Mouse (Mus musculus) forebrain, embryonic 11.5 days (tissue): ENCODE data around the gene Kremen1. TPM values are rescaled to one million over a fixed set of nuclear protein-coding genes. Genes with fewer than 3 reads are reported as not detected.

Experiments used
- ATAC-seq: fragments of 200-750 bp; cut with Nextera tagmentation; replicated peaks from 2 replicates; pipeline ENCODE4 v1.8.0; 2017; ENCODE audit warnings: moderate TSS enrichment; ENCODE audit not compliant: low FRiP score
- DNase-seq: peaks from one replicate; pipeline ENCODE4 v3.0.0-alpha.2; 2017; ENCODE audit warnings: low spot score
- H3K27ac ChIP-seq: fragments of 300-500 bp; sonication (generic); 2 replicates; pipeline ENCODE4 v1.5.1; 2014; ENCODE audit warnings: low read depth, low read length
- H3K27me3 ChIP-seq: fragments of 300-500 bp; sonication (generic); 2 replicates; pipeline ENCODE4 v1.6.1; 2014; ENCODE audit warnings: mild to moderate bottlenecking, low read length, mixed read lengths; ENCODE audit not compliant: control insufficient read depth, insufficient read depth
- H3K36me3 ChIP-seq: fragments of 300-500 bp; sonication (generic); 2 replicates; pipeline ENCODE4 v1.6.1; 2014; ENCODE audit warnings: mild to moderate bottlenecking, low read length, moderate library complexity, mixed read lengths; ENCODE audit not compliant: control insufficient read depth, insufficient read depth
- H3K4me1 ChIP-seq: fragments of 300-500 bp; sonication (generic); replicated peaks from 2 replicates; pipeline ENCODE4 v1.6.1; 2014; ENCODE audit warnings: low read length, mixed read lengths; ENCODE audit not compliant: control insufficient read depth, insufficient read depth
- H3K4me2 ChIP-seq: fragments of 300-500 bp; sonication (generic); 2 replicates; pipeline ENCODE4 v1.6.1; 2014; ENCODE audit warnings: low read depth, mild to moderate bottlenecking, low read length, moderate library complexity, mixed read lengths; ENCODE audit not compliant: severe bottlenecking
- H3K4me3 ChIP-seq: fragments of 300-500 bp; sonication (generic); 2 replicates; pipeline ENCODE4 v1.5.1; 2014; ENCODE audit warnings: low read depth, low read length
- H3K9ac ChIP-seq: fragments of 300-500 bp; sonication (generic); 2 replicates; pipeline ENCODE4 v1.6.1; 2014; ENCODE audit warnings: low read length
- H3K9me3 ChIP-seq: fragments of 300-500 bp; sonication (generic); 2 replicates; pipeline ENCODE4 v1.6.1; 2016; ENCODE audit warnings: low read length, mixed read lengths; ENCODE audit not compliant: control insufficient read depth
- WGBS: fragments of 180-500 bp; shearing (Covaris S2); extraction: QIAGEN DNeasy Blood & Tissue Kit; methylation state at CpG from one replicate; pipeline ENCODE4 v1.1.7; 2014; 5-methylcytosine and 5-hydroxymethylcytosine counted together
- polyA plus RNA-seq: library from polyadenylated mRNA; unstranded; fragments of >200 nt; fragmentation: Nextera tagmentation; extraction: Ambion mirVana; gene quantifications from 2 replicates; pipeline ENCODE4 v1.2.1, GENCODE M21; 2014

Kremen1 gene
- polyA plus RNA-seq, 1 experiment from 2014 or later, result 10.8 TPM

GRCm38 (mm10) chr11:5149955-5150354, 111.4 kb downstream of the Kremen1 start:
- H3K4me2 ChIP-seq, result no peak overlapping the region
- H3K27ac ChIP-seq, result no peak overlapping the region
- ATAC-seq (no peak), DNase-seq (no peak)
- no peak overlapping the region for H3K9ac ChIP-seq
- no peak overlapping the region for H3K4me3 ChIP-seq
- no peaks in the 10 kb centered on the region; the same call in 1 of the 2 replicates for H3K27me3 ChIP-seq
- no peaks in the 10 kb centered on the region for H3K9me3 ChIP-seq
- peaks cover 25% of the 10 kb centered on the region for H3K4me1 ChIP-seq
- WGBS, result 61% methylated on average over 9 of the region's 9 CpGs
- H3K36me3 ChIP-seq, result no peaks in the 10 kb centered on the region

DNA sequence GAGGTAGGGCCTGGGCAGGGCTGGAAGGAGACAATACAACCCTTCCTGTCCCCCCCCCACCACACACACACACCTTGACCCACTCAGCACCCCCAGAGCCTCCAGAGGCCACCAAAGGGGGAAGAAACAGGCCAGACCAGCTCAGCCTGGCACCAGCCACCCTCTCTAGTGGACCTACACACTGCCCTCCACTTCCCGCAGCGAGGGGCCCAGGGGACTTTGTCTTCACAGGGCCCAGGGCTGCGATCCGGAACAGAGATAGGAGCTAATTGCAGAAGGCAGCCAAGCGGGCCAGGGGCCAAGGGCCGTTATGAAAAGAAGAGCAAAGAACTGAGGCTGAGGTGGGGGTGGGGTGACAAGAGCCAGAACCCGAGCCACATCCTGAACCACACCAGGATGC, 112.1 kb downstream of the Kremen1 start:
- Histone ChIP-seq H3K36me3 (no peaks in the 10 kb centered on the region), H3K9me3 (no peaks in the 10 kb centered on the region), H3K27ac (no peak overlapping the region), H3K4me1 (peaks cover 25% of the 10 kb centered on the region), H3K4me2 (no peak overlapping the region), H3K4me3 (no peak overlapping the region), H3K27me3 (no peaks in the 10 kb centered on the region; the same call in 1 of the 2 replicates), H3K9ac (no peak overlapping the region)
- 19% methylated on average over 7 of the region's 7 CpGs for WGBS
- DNase-seq, result no peak
- no peak for ATAC-seq

GRCm38 (mm10) chr11:5145600-5145999, 115.8 kb downstream of the Kremen1 start:
- Histone ChIP-seq H3K4me2 (no peak overlapping the region), H3K4me3 (no peak overlapping the region), H3K4me1 (peaks cover 17% of the 10 kb centered on the region), H3K36me3 (no peaks in the 10 kb centered on the region), H3K9ac (no peak overlapping the region), H3K9me3 (no peaks in the 10 kb centered on the region), H3K27me3 (no peaks in the 10 kb centered on the region), H3K27ac (no peak overlapping the region)
- 73% methylated on average over 3 of the region's 3 CpGs for WGBS
- no peak for ATAC-seq
- no peak for DNase-seq

DNA sequence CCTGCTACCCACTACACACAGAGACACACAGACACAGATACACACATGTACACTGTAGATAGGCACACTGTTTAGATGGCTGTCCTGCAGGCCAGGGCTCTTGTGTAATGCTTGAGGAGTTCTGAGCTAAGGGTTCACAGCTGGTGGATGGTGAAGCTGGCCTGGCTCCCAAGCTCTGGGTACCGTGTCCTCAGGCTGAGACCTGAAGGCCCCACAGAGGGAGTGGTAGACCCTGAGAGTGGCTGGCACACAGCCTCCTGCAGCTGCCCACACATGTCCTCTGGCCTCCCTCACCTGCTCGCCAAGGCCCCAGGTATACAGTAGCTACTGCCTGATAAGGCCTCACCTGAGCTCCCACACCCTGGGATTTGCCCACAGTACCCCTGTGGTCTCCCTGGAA, 119.4 kb downstream of the Kremen1 start:
- no peak overlapping the region for H3K4me3 ChIP-seq
- H3K4me1 ChIP-seq, result peaks cover 3% of the 10 kb centered on the region; the same call in 1 of the 2 replicates
- ATAC-seq (no peak), DNase-seq (no peak)
- H3K4me2 ChIP-seq, result no peak overlapping the region
- H3K27me3 ChIP-seq, result no peaks in the 10 kb centered on the region
- no peak overlapping the region for H3K9ac ChIP-seq
- H3K9me3 ChIP-seq, result no peaks in the 10 kb centered on the region
- H3K36me3 ChIP-seq, result no peaks in the 10 kb centered on the region
- 84% methylated on average over 2 of the region's 2 CpGs for WGBS
- H3K27ac ChIP-seq, result no peak overlapping the region

Other genes with a start within 250 kb of the Kremen1 start
- 0.23 and 0.99 TPM in 2 replicates for gene Rasl10a, start 203.4 kb downstream of the Kremen1 start, polyA plus RNA-seq
- 36.3 and 39.7 TPM in 2 replicates for gene Gas2l1, start 196.2 kb downstream of the Kremen1 start, polyA plus RNA-seq
- gene Rhbdd3, start 162.6 kb downstream of the Kremen1 start, polyA plus RNA-seq, result 26.5 and 34.4 TPM in 2 replicates
- 509 and 539 TPM in 2 replicates for gene Ewsr1, start 162.3 kb downstream of the Kremen1 start, polyA plus RNA-seq
- gene Emid1, start 109.3 kb downstream of the Kremen1 start, polyA plus RNA-seq, result 22.2 TPM in 2 replicates
- 11.7 and 12.9 TPM in 2 replicates for gene Znrf3, start 183.3 kb upstream of the Kremen1 start, polyA plus RNA-seq